Mouse (Mus musculus) limb, embryonic 13.5 days (tissue): ENCODE results near the gene Selp. TPM values are rescaled to one million over a fixed set of nuclear protein-coding genes. Genes with fewer than 3 reads are reported as not detected.

Source experiments
- ATAC-seq: fragments of 200-750 bp; cut with Nextera tagmentation; 2 replicates; pipeline ENCODE4 v1.8.0; 2017; ENCODE audit warnings: low read depth, moderate number of reproducible peaks, moderate TSS enrichment; ENCODE audit not compliant: low FRiP score
- H3K27ac ChIP-seq: fragments of 300-500 bp; sonication (generic); 2 replicates; pipeline ENCODE4 v1.5.1; 2015; ENCODE audit warnings: inconsistent platforms, mild to moderate bottlenecking, moderate library complexity
- H3K27me3 ChIP-seq: fragments of 300-500 bp; sonication (generic); 2 replicates; pipeline ENCODE4 v1.6.1; 2015; ENCODE audit warnings: mild to moderate bottlenecking, inconsistent platforms
- H3K36me3 ChIP-seq: fragments of 300-500 bp; sonication (generic); 2 replicates; pipeline ENCODE4 v1.6.1; 2015; ENCODE audit warnings: inconsistent platforms, mild to moderate bottlenecking, moderate library complexity
- H3K4me1 ChIP-seq: fragments of 300-500 bp; sonication (generic); 2 replicates; pipeline ENCODE4 v1.6.1; 2015; ENCODE audit warnings: inconsistent platforms
- H3K4me2 ChIP-seq: fragments of 300-500 bp; sonication (generic); replicated peaks from 2 replicates; pipeline ENCODE4 v1.6.1; 2015; ENCODE audit warnings: inconsistent platforms, mild to moderate bottlenecking, moderate library complexity
- H3K4me3 ChIP-seq: fragments of 300-500 bp; sonication (generic); 2 replicates; pipeline ENCODE4 v1.5.1; 2015; ENCODE audit warnings: moderate library complexity, mild to moderate bottlenecking, inconsistent platforms
- H3K9ac ChIP-seq: fragments of 300-500 bp; sonication (generic); 2 replicates; pipeline ENCODE4 v1.6.1; 2015; ENCODE audit warnings: mild to moderate bottlenecking, inconsistent platforms
- H3K9me3 ChIP-seq: fragments of 300-500 bp; sonication (generic); 2 replicates; pipeline ENCODE4 v1.6.1; 2016; ENCODE audit warnings: inconsistent platforms
- WGBS: fragments of 180-500 bp; shearing (Covaris S2); methylation state at CpG from one replicate; pipeline ENCODE4 v1.1.7; 2015; 5-methylcytosine and 5-hydroxymethylcytosine counted together
- polyA plus RNA-seq: library from polyadenylated mRNA; unstranded; fragments of >200 nt; fragmentation: Nextera tagmentation; extraction: Ambion mirVana; gene quantifications from 2 replicates; pipeline ENCODE4 v1.2.1, GENCODE M21; 2015

Gene Selp
- not detected in 2 replicates for polyA plus RNA-seq

- no peak within 1 kb of the TSS for H3K27ac ChIP-seq
- no peaks in the 10 kb centered on the region for H3K27me3 ChIP-seq
- H3K4me3 ChIP-seq = no peak within 1 kb of the TSS
- no peaks in the 10 kb centered on the region for H3K36me3 ChIP-seq
- 0 out of 2 replicates have a peak, but pooled peaks cover 5% of the 10 kb centered on the region for H3K4me1 ChIP-seq
- H3K4me2 ChIP-seq = no peak within 1 kb of the TSS
- H3K9ac ChIP-seq = no peak within 1 kb of the TSS
- WGBS = 57% methylated on average over 8 of the region's 8 CpGs
- ATAC-seq = no peak
- no peaks in the 10 kb centered on the region for H3K9me3 ChIP-seq
Observed at GRCm38 (mm10) chr1:164114947-164115493, at the start of gene Selp. Gene Selp (plus strand): TSS chr1:164115264.

GRCm38 (mm10) chr1:164069261-164069660 lies 45.8 kb upstream of the Selp start:
- Histone ChIP-seq H3K4me1 (no peaks in the 10 kb centered on the region), H3K36me3 (no peaks in the 10 kb centered on the region), H3K27me3 (no peaks in the 10 kb centered on the region), H3K9me3 (no peaks in the 10 kb centered on the region), H3K9ac (no peak overlapping the region), H3K4me2 (no peak overlapping the region), H3K27ac (no peak overlapping the region), H3K4me3 (no peak overlapping the region)
- no peak for ATAC-seq

GRCm38 (mm10) chr1:164070461-164070860 lies 44.6 kb upstream of the Selp start:
- 87% methylated on average over 4 of the region's 4 CpGs for WGBS
- Histone ChIP-seq H3K4me2 (no peak overlapping the region), H3K27me3 (no peaks in the 10 kb centered on the region), H3K9me3 (no peaks in the 10 kb centered on the region), H3K9ac (no peak overlapping the region), H3K36me3 (no peaks in the 10 kb centered on the region), H3K4me1 (no peaks in the 10 kb centered on the region), H3K27ac (no peak overlapping the region), H3K4me3 (no peak overlapping the region)
- no peak for ATAC-seq

- Histone ChIP-seq H3K36me3 (no peaks in the 10 kb centered on the region), H3K9me3 (no peaks in the 10 kb centered on the region), H3K27me3 (no peaks in the 10 kb centered on the region), H3K27ac (no peak overlapping the region), H3K4me3 (no peak overlapping the region), H3K4me2 (no peak overlapping the region), H3K4me1 (no peaks in the 10 kb centered on the region), H3K9ac (no peak overlapping the region)
- no peak for ATAC-seq
- 82% methylated on average over 7 of the region's 7 CpGs for WGBS
Observed at GRCm38 (mm10) chr1:164071111-164071510, 44.0 kb upstream of the Selp start.

GRCm38 (mm10) chr1:164072001-164072400 lies 43.1 kb upstream of the Selp start:
- H3K27me3 ChIP-seq = no peaks in the 10 kb centered on the region
- H3K9ac ChIP-seq = no peak overlapping the region
- whole genome bisulfite sequencing = 82% methylated on average over 4 of the region's 4 CpGs
- H3K4me2 ChIP-seq = no peak overlapping the region
- no peak overlapping the region for H3K4me3 ChIP-seq
- no peak for ATAC-seq
- no peak overlapping the region for H3K27ac ChIP-seq
- no peaks in the 10 kb centered on the region for H3K9me3 ChIP-seq
- no peaks in the 10 kb centered on the region for H3K36me3 ChIP-seq
- H3K4me1 ChIP-seq = no peaks in the 10 kb centered on the region

- no peaks in the 10 kb centered on the region for H3K36me3 ChIP-seq
- H3K4me2 ChIP-seq = no peak overlapping the region
- no peak for ATAC-seq
- no peak overlapping the region for H3K4me3 ChIP-seq
- WGBS = 89% methylated on average over 9 of the region's 9 CpGs
- H3K4me1 ChIP-seq = no peaks in the 10 kb centered on the region
- H3K27me3 ChIP-seq = no peaks in the 10 kb centered on the region
- H3K27ac ChIP-seq = no peak overlapping the region
- H3K9ac ChIP-seq = no peak overlapping the region
- no peaks in the 10 kb centered on the region for H3K9me3 ChIP-seq
Observed at GRCm38 (mm10) chr1:164073091-164073490, 42.0 kb upstream of the Selp start.

GRCm38 (mm10) chr1:164073803-164074202 lies 41.3 kb upstream of the Selp start:
- no peaks in the 10 kb centered on the region for H3K36me3 ChIP-seq
- no peak overlapping the region for H3K4me3 ChIP-seq
- 80% methylated on average over 7 of the region's 7 CpGs for WGBS
- no peaks in the 10 kb centered on the region for H3K9me3 ChIP-seq
- no peak overlapping the region for H3K4me2 ChIP-seq
- no peak overlapping the region for H3K27ac ChIP-seq
- H3K9ac ChIP-seq = no peak overlapping the region
- no peaks in the 10 kb centered on the region for H3K4me1 ChIP-seq
- no peaks in the 10 kb centered on the region for H3K27me3 ChIP-seq
- ATAC-seq = no peak

GRCm38 (mm10) chr1:164074606-164075140 lies 40.4 kb upstream of the Selp start:
- Histone ChIP-seq H3K9ac (no peak overlapping the region), H3K4me1 (no peaks in the 10 kb centered on the region), H3K4me3 (no peak overlapping the region), H3K27ac (no peak overlapping the region), H3K27me3 (no peaks in the 10 kb centered on the region), H3K36me3 (no peaks in the 10 kb centered on the region), H3K9me3 (no peaks in the 10 kb centered on the region), H3K4me2 (no peak overlapping the region)
- ATAC-seq = no peak
- WGBS = 85% methylated on average over 2 of the region's 2 CpGs

GRCm38 (mm10) chr1:164075416-164075815 lies 39.6 kb upstream of the Selp start:
- no peaks in the 10 kb centered on the region for H3K9me3 ChIP-seq
- H3K36me3 ChIP-seq = no peaks in the 10 kb centered on the region
- H3K4me2 ChIP-seq = no peak overlapping the region
- no peak for ATAC-seq
- no peak overlapping the region for H3K4me3 ChIP-seq
- 90% methylated on average over 1 of the region's 1 CpGs for WGBS
- no peaks in the 10 kb centered on the region for H3K4me1 ChIP-seq
- no peak overlapping the region for H3K27ac ChIP-seq
- H3K9ac ChIP-seq = no peak overlapping the region
- H3K27me3 ChIP-seq = no peaks in the 10 kb centered on the region

- H3K4me3 ChIP-seq = no peak overlapping the region
- H3K9ac ChIP-seq = no peak overlapping the region
- H3K4me2 ChIP-seq = no peak overlapping the region
- H3K27me3 ChIP-seq = no peaks in the 10 kb centered on the region
- H3K36me3 ChIP-seq = no peaks in the 10 kb centered on the region
- no peak overlapping the region for H3K27ac ChIP-seq
- no peaks in the 10 kb centered on the region for H3K4me1 ChIP-seq
- 33% methylated on average over 1 of the region's 1 CpGs for WGBS
- no peak for ATAC-seq
- H3K9me3 ChIP-seq = no peaks in the 10 kb centered on the region
Observed at GRCm38 (mm10) chr1:164076441-164076840, 38.6 kb upstream of the Selp start.

GRCm38 (mm10) chr1:164077031-164077430 lies 38.0 kb upstream of the Selp start:
- Histone ChIP-seq H3K9ac (no peak overlapping the region), H3K27ac (no peak overlapping the region), H3K4me3 (no peak overlapping the region), H3K9me3 (no peaks in the 10 kb centered on the region), H3K4me2 (no peak overlapping the region), H3K27me3 (no peaks in the 10 kb centered on the region), H3K36me3 (no peaks in the 10 kb centered on the region), H3K4me1 (no peaks in the 10 kb centered on the region)
- no peak for ATAC-seq
- WGBS = 91% methylated on average over 3 of the region's 3 CpGs

- 85% methylated on average over 4 of the region's 4 CpGs for WGBS
- Histone ChIP-seq H3K9me3 (no peaks in the 10 kb centered on the region), H3K4me3 (no peak overlapping the region)
Observed at GRCm38 (mm10) chr1:164078323-164078741, 36.7 kb upstream of the Selp start.

GRCm38 (mm10) chr1:164079091-164079490 lies 36.0 kb upstream of the Selp start:
- no peak overlapping the region for H3K9ac ChIP-seq
- no peaks in the 10 kb centered on the region for H3K27me3 ChIP-seq
- H3K4me2 ChIP-seq = no peak overlapping the region
- no peak for ATAC-seq
- H3K27ac ChIP-seq = no peak overlapping the region
- no peaks in the 10 kb centered on the region for H3K4me1 ChIP-seq
- no peak overlapping the region for H3K4me3 ChIP-seq
- no peaks in the 10 kb centered on the region for H3K36me3 ChIP-seq
- H3K9me3 ChIP-seq = no peaks in the 10 kb centered on the region
- 86% methylated on average over 11 of the region's 11 CpGs for WGBS

More at GRCm38 (mm10) chr1:164078323-164078741, 36.7 kb upstream of the Selp start:
- Histone ChIP-seq H3K4me1 (no peaks in the 10 kb centered on the region), H3K27ac (no peak overlapping the region), H3K9ac (no peak overlapping the region), H3K36me3 (no peaks in the 10 kb centered on the region), H3K4me2 (no peak overlapping the region), H3K27me3 (no peaks in the 10 kb centered on the region)
- ATAC-seq = no peak
